Comparison of ENCODE assay signal across 13 mouse cellular contexts in the genomic region with DNA sequence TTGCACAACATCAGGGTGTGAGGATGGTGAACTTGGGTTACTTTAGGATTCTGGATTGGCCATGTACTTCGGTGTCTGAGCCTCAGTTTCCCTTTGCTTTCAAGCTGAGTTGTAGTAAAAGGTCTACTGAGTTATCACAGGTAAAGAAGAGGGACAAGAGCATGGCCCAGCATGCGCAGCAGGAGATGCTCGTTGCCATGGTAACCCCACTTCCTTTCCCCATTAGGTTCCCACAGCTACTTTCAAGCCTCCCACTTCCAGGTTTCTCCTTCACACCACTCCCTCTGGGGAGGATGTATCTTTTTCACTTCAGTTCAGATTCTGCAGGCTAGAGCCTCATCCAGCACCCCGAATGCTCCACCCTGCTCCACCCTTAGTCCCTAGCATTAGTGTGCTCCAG. TPM values are rescaled to one million over a fixed set of nuclear protein-coding genes. Genes with fewer than 3 reads are reported as not detected.
A peak's percentile ranks its signal among the peaks of the same experiment; 100 is the strongest.
DNase-seq lines count a peak whose midpoint lies in the region; ATAC-seq and TF ChIP-seq lines count a peak whose summit lies in the region.
"Had no signal": no experiment of that assay in that cellular context is flagged by ENCODE, and none has a peak within 500 bp of the region (broad histone marks: within the 10 kb centered on the region; RNA-seq: fewer than 3 reads in every experiment).

No protein-coding gene starts in this region.

- no peak for ATAC-seq in hindbrain, embryonic 14.5 days (ENCODE audit: low FRiP score)
- ATAC-seq in hindbrain, embryonic 12.5 days (ENCODE audit: low FRiP score): no peak

- no peaks in the 10 kb centered on the region for H3K27me3 ChIP-seq in hindbrain, embryonic 14.5 days (ENCODE audit: control insufficient read depth, insufficient read depth, low read length)
- peaks cover 9% of the 10 kb centered on the region; the same call in 1 of the 2 replicates for H3K27me3 ChIP-seq in hindbrain, embryonic 12.5 days

- H3K9ac ChIP-seq in hindbrain, embryonic 14.5 days: no peak overlapping the region
- H3K9ac ChIP-seq in hindbrain, embryonic 12.5 days: no peak overlapping the region

- H3K4me1 ChIP-seq in hindbrain, embryonic 14.5 days (replicated peaks; ENCODE audit: control insufficient read depth, insufficient read depth, low read length): peaks cover 13% of the 10 kb centered on the region; the same call in 1 of the 2 replicates
- H3K4me1 ChIP-seq in hindbrain, embryonic 12.5 days: peaks cover 34% of the 10 kb centered on the region

- TF ChIP-seq CTCF in left cerebral cortex, adult 2 months (IDR thresholded peaks at IDR 0.05): no peak

- no peak overlapping the region for H3K4me3 ChIP-seq in hindbrain, embryonic 14.5 days (replicated peaks; ENCODE audit: low read length)
- no peak overlapping the region for H3K4me3 ChIP-seq in hindbrain, embryonic 12.5 days
- no peak overlapping the region for H3K4me3 ChIP-seq in left cerebral cortex, adult 2 months

- H3K27ac ChIP-seq in hindbrain, embryonic 14.5 days: 0 out of 2 replicates have a peak overlapping the region, but pooled peaks have one; percentile 5
- no peak overlapping the region for H3K27ac ChIP-seq in hindbrain, embryonic 12.5 days
- H3K27ac ChIP-seq in left cerebral cortex, adult 2 months: peak overlapping the region; percentile 75
- H3K27ac ChIP-seq: stomach, postnatal 0 days had no signal

- intact Hi-C loops in left cerebral cortex, adult 2 months (cut with DNase I): no loop called here

- no peaks in the 10 kb centered on the region for H3K9me3 ChIP-seq in hindbrain, embryonic 14.5 days (ENCODE audit: control insufficient read depth, low read length)
- no peaks in the 10 kb centered on the region for H3K9me3 ChIP-seq in hindbrain, embryonic 12.5 days (replicated peaks)

- no peak overlapping the region for H3K4me2 ChIP-seq in hindbrain, embryonic 14.5 days (replicated peaks)
- H3K4me2 ChIP-seq in hindbrain, embryonic 12.5 days (replicated peaks): no peak overlapping the region

- 30% methylated on average over 4 of the region's 4 CpGs for WGBS in hindbrain, embryonic 14.5 days
- WGBS in hindbrain, embryonic 12.5 days: 17% methylated on average over 4 of the region's 4 CpGs

- DNase-seq in hindbrain, embryonic 14.5 days (ENCODE audit: low spot score): peak; percentile 50
- DNase-seq in A20 (ENCODE audit: low read depth, low spot score): peak; percentile 15
- DNase-seq in ES-CJ7 (ENCODE audit: low read depth, low spot score): peak; percentile 95
- DNase-seq in left cerebral cortex, adult 2 months (ENCODE audit: extremely low spot score in 1 of 2, low spot score in 2 of 2): peak in 1 of 2 experiments; percentile 64
- DNase-seq in gastrocnemius, postnatal 25 days: no peak
- DNase-seq in heart, postnatal 4 days: no peak
- DNase-seq in urinary bladder, postnatal 25 days (ENCODE audit: low spot score): no peak
- DNase-seq: adrenal gland, postnatal 25 days; cerebellum, adult 9-10 months; kidney, postnatal 14 days; lung, adult 2 months had no signal

- H3K36me3 ChIP-seq in hindbrain, embryonic 14.5 days (replicated peaks; ENCODE audit: control insufficient read depth, insufficient read depth): no peaks in the 10 kb centered on the region
- H3K36me3 ChIP-seq in hindbrain, embryonic 12.5 days: no peaks in the 10 kb centered on the region

RNA-seq across cellular contexts. Expression of a gene that starts 9.8 kb away (rescaled TPM):
- 10.6 and 11.2 TPM in 2 replicates for polyA plus RNA-seq in hindbrain, embryonic 14.5 days (2014; fragmentation: Nextera tagmentation; extraction: Ambion mirVana)
- 10.0 and 12.0 TPM in 2 replicates for polyA plus RNA-seq in hindbrain, embryonic 12.5 days (2016; fragmentation: Nextera tagmentation; extraction: Ambion mirVana)
- total RNA-seq in left cerebral cortex, adult 2 months (2021): 10 to 100 TPM; 23.9 to 26.9 TPM
- 1 to 10 TPM; 3.5 to 4.4 TPM for total RNA-seq in gastrocnemius, postnatal 25 days (2021)
- 10 to 100 TPM; 22.1 to 27.5 TPM for total RNA-seq in heart, postnatal 4 days (2021)

RNA-seq across cellular contexts. Expression of a gene that starts 27.5 kb away (rescaled TPM):
- 30.5 and 31.6 TPM in 2 replicates for polyA plus RNA-seq in hindbrain, embryonic 14.5 days (2014; fragmentation: Nextera tagmentation; extraction: Ambion mirVana)
- 26.5 and 27.3 TPM in 2 replicates for polyA plus RNA-seq in hindbrain, embryonic 12.5 days (2016; fragmentation: Nextera tagmentation; extraction: Ambion mirVana)
- 10 to 100 TPM; 27.4 to 28.4 TPM for total RNA-seq in left cerebral cortex, adult 2 months (2021)
- 10 to 100 TPM; 11.8 to 13.1 TPM for total RNA-seq in gastrocnemius, postnatal 25 days (2021)
- total RNA-seq in heart, postnatal 4 days (2021): 10 to 100 TPM; 19.8 to 22.2 TPM

Comparison
In these comparisons a context has a peak if more than half of its experiments do, and no peak if none do; other contexts are left out.
1. DNase-seq: peak in hindbrain, embryonic 14.5 days (single experiment), A20 (single experiment) and ES-CJ7 (single experiment); none in gastrocnemius, postnatal 25 days (single experiment), heart, postnatal 4 days (single experiment) and urinary bladder, postnatal 25 days (single experiment).
2. RNA of a gene that starts 9.8 kb away (total RNA-seq): 22.1 to 27.5 TPM in heart, postnatal 4 days and 23.9 to 26.9 TPM in left cerebral cortex, adult 2 months; 3.5 to 4.4 TPM in gastrocnemius, postnatal 25 days; every median in the first group is over 4 times any median in the second.